Mouse (Mus musculus) activated CD4-positive, CD25-positive, alpha-beta regulatory T cell (primary cell): ENCODE data around the gene Pik3ca. TPM values are rescaled to one million over a fixed set of nuclear protein-coding genes. Genes with fewer than 3 reads are reported as not detected.

Experiments
- polyA plus RNA-seq, 2 experiments: library from polyadenylated mRNA; unstranded; fragments of 100-300 nt; shearing (Covaris generic); gene quantifications; one replicate each; pipeline ENCODE4 v1.2.1; 2017

Gene Pik3ca
- polyA plus RNA-seq = 10 to 100 TPM; 27.3 to 31.9 TPM

GRCm38 (mm10) chr3:32397461-32398174 lies at the start of gene Pik3ca:
Gene Pik3ca (plus strand): TSS chr3:32397671.

DNA sequence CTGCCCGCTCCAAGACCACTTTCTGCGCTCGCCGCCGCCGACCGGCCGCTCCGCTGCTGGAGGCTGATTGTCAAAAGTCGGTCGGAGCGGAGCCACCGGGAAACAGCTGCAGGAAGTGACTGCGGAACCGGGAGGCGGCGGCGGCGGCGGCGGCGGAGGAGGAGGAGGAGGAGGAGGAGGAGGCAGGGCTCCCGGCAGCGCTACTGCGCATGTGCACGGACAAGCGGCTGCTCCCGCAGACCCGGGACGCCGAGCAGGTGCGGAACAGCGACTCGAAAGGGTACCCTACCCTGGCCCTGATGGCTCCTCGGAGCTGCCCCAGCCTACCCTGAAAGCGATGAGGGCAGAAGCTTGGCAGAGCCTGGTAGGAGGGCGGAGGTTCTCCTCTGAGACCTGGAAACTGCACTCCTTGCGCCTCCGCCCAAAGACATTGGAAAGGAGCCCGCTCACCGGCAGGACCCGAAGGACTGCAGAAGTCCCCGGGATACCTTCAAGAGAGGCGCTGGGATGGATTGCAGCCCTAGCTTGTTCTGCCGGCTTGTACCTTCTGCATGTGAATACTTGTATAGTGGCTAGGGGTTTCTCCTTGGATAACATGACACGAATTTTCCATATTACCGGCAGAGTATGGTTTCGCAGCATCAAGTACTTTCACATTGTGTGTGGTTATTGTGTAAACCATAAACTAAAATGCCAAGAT lies 31.8 kb upstream of the Pik3ca start, which contains the start of gene Zmat3:
Zmat3 (minus strand) TSS at position 469 of the 700 bp plus-strand sequence.

DNA sequence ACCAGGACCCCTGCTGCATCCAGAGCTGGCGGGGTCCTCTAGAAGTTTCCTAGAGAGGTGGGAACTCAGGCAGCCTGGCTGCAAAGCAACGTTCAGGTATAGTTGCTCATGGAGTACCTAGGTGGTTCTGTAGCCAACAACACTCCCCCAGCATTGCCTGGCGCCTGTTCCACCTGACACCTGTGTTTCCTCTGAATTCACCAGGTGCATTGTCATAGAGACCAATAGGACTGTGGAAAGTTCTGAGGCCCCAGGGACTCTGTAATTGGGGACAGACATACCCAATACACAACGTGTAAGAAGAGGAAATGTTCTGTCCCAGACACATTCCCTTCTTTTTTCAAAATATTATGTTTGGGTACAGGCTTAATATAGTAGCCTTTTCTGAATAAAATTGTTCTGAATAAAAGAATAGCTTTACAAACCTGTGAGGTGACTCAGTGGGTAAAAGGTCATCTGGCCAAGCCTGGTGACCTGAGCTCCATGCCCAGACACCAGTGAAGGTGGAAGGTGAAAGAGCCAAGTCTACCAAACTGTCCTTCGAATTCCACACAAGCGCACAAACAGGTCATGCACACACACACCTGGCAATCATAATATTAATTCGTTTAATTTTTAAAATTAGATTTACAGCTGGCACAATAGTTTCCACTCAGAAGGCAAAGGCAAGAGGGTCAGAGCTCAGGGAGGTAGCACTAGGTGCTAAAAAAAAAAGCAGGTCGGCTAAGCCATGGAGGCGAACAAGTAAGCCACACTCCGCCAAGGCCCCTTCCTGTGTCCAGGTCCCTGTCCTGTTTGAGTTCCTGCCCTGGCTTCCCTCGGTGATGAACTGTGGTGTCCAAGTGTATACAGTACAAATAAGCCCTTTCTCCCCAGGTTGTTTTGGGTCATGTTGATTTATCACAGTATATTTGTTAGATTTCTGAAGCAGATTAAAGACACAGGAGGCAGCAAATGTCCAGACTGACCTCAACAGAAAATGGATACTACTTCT lies 94.9 kb downstream of the Pik3ca start, which contains the start of gene Kcnmb3:
Kcnmb3 (minus strand) TSS at position 135 of the 994 bp plus-strand sequence.

DNA sequence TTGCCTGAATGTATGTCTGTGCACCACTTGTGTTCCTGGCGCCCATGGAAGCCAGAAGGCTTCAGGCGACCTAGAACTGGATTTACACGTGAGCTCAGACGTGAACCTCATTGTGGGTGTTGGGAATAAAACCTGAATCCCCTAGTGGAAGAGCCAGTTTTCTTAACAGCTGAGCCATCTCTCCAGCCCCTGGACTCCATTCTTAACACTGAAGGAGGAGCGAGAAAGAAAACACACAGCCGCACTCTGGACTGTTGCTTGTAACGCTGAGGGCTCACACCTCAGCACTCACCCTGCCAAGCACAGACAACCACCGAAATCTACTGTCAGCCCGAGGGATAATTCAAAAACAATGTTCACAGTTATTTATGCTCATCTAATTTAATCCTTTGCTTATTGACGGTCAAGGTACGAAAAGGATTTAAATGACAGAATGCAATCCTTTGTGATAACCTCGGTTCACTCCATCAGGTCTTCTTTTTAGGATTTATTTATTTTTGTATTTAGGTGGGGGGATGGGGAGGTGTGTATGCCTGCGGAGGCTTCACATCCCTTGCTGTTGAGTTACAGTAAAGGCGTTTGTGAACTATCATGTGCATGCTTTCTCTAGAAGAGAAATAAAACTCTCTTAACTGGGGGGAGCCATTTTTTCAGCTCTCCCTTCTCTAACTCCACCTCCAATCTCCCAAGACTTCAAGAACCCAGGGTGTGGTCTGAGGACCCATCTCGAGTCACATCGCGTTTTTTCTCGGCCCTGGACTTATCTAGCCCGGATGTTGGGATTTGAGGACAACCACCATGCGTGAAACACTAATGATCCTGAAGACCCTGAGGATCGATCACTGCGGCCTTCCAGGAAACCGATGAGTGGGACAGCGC lies 112.3 kb downstream of the Pik3ca start, which contains the start of gene Zfp639:
Zfp639 (plus strand) TSS at position 764 of the 879 bp plus-strand sequence.

Other genes starting within 250 kb of the Pik3ca start
- gene Zmat3, start 31.7 kb upstream of the Pik3ca start, polyA plus RNA-seq = 1 to 10 TPM; 4.4 to 7.3 TPM
- under 1 TPM; 0.12 to 0.43 TPM for gene Kcnmb3, start 94.6 kb downstream of the Pik3ca start, polyA plus RNA-seq
- 10 to 100 TPM; 39.8 to 57.1 TPM for gene Zfp639, start 112.6 kb downstream of the Pik3ca start, polyA plus RNA-seq
- gene Mfn1, start 131.8 kb downstream of the Pik3ca start, polyA plus RNA-seq = 10 to 100 TPM; 13.0 to 21.1 TPM
- 10 to 100 TPM; 14.8 to 18.2 TPM for gene Gnb4, start 218.9 kb downstream of the Pik3ca start, polyA plus RNA-seq